Mouse (Mus musculus) ES-Bruce4 (cell line): ENCODE results near the gene A4galt.

Experiments
- CTCF ChIP-seq: IDR thresholded peaks from one replicate; pipeline ENCODE4 v1.8.1; 2011; ENCODE audit warnings: low read depth, low read length
- POLR2A ChIP-seq: IDR thresholded peaks from one replicate; pipeline ENCODE4 v1.8.1; 2011; ENCODE audit warnings: low read length; ENCODE audit not compliant: insufficient read depth

GRCm38 (mm10) chr15:83193413-83193812 lies 58.2 kb downstream of the A4galt start:
- TF ChIP-seq POLR2A (no peak), CTCF (no peak)
